Mouse (Mus musculus) brain, adult 2 months (tissue): ENCODE results near the gene Copg2.
"Not testable (repeated sequence)": the region's sequence is repeated elsewhere in the genome, so short reads cannot be mapped to it uniquely, and the experiment has no call there.

Source experiments
- DNase-seq: peaks from one replicate; pipeline ENCODE4 v3.0.0; 2011; ENCODE audit warnings: low read depth, low spot score

Gene Copg2

DNA sequence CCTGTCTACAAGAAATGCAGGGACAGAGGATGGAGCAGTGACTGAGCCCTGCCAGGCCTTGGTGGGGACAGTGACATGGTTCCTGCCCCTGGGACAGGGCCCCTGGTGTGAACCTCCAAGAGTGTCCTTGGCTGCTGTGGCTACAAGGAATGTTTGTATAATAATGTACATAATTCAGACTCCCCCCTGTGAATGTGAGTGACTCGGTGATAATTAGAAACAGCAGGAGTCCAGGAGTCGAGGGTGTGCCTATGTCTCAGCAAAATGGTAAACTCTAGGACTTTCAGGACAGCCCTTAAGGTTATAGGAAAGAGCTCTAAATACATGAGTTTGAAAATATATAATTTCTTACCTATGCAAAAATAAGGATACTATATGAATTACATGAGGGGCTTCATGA lies 64.4 kb downstream of the Copg2 start:
- no peak for DNase-seq

DNA sequence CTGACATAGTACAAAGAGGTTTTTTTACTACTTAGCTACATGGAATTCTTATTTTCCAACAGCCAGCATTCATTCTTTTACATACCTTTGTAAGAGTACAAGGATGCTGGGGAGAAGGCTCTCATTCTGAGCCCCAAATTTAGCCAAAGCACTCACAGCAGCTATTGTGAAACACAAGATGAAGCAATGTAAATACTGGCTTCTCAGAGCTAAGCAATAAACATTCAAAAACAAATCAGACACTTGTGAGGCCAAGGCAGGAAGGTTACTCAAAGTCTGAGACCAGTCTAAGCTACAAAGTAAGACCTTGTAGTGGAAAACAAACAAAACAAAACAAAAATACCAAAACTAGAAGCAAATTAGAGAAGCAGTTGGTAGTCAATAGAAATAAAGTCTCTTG lies 83.0 kb downstream of the Copg2 start:
- no peak for DNase-seq

DNA sequence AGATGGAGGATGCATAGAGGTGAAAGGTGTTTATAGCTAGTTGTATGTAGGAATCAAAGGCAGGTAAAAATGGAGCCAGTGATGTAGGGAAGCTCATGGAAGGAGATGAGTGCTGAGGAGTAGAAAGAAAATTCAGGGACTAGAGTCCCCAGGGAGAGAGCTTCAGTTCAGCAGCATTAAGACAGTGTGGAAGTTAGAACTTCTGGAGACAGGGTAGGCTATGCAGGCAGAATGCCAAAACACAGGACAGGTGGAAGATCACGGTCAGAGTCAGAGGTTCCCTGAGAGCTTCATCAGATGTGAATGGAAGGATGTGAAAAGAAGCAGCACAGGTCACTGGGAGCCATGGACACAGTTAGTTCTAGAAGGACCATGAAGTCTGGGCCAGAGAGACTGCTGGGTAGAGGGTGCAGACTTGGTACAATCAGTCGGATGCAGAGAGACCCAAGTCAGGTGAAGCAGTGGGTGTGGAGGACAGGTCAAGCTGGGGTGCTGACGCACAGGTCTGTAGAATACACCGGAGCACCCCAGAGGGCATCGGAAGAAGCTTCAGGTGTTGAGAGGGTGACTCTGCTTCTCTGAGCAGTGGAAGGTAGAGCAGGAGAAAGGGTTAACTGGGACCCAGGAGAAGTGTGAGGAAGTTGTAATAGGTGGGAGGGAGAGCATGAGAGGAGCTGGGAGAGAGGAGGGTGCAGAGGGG lies 91.4 kb downstream of the Copg2 start:
- DNase-seq: no peak

DNA sequence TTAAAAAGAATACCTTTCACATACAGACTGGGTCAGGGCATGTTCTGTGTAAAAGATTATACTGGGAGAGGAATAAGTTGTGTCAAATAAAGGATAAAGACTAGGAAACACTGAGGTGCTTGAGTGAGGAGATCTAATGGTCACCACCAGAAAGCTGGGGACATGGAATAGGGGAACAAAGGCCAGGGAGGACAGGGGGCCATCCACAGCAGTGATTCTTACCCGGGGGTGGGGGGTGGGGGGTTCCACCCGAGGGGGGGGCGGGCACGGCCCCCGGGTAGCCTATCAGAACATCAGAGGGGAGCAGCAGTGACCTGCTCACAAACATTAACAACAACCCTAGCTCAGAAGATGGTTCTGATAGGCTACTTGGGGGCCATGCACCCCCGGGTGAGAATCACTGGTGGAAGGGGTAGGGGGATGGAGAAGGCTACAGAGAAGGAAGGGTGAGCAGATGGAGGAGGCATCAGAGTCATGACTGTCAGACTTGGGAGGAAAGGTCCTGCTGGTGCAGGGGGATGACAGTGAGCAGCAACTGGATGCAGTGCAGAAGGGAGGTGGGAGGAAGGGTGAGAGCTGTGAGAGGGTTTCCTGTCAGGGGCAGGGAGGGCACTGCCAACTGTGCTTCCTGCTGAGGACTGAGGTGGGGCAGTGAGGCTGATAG lies 92.1 kb downstream of the Copg2 start:
- DNase-seq: peak; percentile 29

DNA sequence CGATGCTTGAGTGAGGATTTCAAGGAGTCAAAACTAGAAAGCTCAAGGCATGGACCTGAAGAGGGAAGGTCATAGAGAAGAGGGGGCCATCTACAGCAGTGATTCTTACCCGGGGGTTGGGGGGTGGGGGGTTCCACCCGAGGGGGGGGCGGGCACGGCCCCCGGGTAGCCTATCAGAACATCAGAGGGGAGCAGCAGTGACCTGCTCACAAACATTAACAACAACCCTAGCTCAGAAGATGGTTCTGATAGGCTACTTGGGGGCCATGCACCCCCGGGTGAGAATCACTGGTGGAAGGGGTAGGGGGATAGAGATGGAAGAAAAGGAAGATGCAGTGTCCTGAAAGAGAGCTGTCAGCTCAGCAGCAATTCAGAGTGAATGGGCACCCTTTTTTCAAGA lies 93.7 kb downstream of the Copg2 start:
- not testable (repeated sequence) for DNase-seq

DNA sequence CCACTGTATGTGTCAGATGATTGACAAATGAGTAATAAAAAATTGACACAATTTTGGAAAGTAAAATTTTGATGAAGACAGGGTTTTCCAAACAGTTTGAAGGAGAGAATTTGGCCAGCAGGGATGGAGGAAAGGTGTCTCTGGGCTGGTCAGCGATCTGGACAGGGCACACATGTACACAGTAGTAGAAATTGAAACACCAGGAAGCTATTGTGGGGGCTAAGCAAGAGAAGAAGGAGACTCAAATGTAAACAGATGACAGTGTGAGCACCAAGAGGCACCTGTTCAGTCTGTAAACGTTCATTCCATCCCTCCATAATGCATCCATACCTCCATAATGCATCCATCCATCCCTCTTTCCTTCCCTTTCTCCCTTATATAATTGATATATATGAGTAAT lies 145.4 kb downstream of the Copg2 start:
- DNase-seq: no peak

DNA sequence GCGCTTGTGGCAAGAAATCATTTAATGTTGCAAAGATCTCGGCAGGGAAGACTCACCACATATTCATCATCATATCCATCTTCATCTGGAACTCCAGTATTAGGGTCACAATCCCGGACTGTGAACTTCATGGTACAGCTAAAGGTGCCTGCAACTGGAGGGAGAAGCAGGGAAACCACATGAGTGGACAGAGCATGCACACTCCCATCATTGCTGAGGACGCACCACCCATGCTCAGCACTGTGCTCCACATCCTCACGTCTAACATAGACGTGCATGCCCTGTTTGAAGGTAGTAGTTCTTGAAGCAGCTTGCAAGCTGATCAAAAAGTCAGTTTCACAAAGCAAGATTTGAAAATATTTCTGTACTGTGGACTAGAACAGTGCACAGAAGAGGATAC lies 146.1 kb downstream of the Copg2 start:
- no peak for DNase-seq

DNA sequence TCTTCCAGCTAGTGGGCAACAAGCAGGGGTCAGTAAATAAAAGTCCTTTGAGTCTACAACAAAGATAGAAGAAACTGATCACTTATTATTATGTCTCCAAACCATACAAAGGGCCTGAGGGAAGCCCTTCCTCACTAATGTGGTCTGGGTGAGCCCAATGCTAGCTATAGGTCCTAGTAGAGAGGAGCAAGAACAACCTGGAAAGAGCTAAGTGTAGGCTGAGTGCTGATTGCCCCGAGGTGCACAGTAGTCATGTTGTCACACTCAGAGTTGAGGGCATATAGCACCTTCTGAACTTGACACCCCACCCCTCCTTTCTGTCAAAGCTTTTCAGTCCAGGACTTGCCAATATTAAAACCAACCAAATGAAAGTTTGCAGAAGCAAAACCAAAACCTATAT lies 146.7 kb downstream of the Copg2 start:
- no peak for DNase-seq

DNA sequence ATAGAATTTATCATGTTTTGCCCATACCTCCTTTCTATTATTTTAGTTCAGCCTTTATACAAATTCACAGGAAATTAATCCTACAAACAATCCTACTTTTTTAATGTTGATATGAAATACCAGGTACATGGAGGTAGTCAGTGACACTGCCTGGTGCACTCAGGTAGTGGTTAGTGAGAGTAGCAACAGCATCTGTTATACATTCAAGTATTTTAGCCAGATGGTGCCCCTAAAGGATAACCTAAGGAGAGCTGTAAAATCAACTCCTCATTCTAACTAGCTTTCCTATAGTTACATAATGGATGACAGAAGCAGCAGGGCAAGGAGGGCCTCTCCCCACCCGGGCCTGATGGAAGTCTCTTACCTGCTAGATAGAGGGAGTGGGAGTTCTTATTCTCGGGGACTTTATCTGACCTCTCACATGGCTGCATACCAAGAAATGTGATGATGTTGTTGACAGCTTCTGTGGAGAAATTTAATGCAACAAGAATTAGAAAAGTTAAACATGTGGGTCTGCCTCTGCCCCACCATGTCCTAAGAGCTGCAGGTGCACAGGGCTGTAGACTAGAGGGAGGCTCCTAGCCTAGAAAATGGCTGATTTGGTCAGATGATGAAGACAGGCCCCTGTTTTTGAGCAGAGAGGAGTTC lies 147.4 kb downstream of the Copg2 start:
- no peak for DNase-seq

DNA sequence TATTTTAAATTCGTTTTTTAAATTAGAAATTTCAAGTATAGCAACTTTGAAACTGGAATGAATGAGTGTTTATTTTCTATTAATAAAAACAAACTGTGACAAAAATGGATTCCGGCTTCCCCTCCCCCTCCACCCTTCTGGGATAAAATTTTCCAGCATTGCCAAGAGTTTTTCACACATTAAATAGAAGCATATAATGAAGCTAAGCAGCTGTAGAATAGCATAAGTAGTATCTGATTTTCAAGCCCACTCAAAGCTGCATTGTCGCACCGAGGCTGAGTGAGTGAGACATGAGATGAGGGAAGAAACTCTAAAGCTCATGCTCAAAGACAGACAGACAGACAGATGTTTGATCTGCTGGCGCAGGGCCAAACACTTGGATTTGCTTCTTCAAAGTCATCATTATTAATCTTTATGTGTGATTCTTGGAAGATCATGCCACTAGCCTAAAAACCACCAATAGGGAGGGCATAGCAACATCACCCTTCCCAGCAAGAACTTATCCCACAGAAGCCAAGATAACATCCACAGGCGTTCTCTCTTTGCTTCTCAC lies 148.2 kb downstream of the Copg2 start:
- peak; percentile 45 for DNase-seq

DNA sequence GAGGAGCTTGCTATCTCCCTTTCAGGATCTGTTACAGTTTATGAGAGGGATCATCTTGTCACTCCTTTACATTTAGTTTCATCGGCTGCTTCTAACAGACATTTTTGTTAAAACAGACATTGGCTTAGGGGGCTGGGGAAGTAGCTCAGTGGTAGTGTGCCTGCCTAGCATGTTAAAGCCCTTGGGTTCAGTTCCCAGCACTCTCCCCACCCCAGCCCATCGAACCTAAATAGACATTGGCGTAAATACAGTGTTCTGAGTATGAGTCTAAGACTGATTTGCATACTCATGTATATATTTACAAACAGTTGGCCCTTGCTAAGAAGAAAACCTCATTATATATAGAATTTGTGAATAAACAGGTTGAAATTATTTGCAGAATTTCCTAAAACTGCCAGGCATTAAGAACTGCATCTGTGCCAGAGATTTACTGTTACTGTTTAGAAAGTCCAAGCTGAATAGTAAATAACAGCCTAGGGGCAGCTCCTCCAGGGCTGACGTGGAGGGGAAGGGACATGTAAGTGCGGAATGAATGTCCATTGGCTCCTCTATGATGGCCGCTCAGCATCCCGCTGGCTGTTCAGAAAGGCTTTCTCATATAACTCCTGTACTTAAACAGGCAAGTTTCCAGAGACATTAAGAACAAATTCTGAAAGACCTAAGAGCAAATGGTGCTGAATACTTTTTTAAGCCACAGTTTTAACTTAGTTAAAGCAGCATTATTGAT lies 148.8 kb downstream of the Copg2 start:
- no peak for DNase-seq

DNA sequence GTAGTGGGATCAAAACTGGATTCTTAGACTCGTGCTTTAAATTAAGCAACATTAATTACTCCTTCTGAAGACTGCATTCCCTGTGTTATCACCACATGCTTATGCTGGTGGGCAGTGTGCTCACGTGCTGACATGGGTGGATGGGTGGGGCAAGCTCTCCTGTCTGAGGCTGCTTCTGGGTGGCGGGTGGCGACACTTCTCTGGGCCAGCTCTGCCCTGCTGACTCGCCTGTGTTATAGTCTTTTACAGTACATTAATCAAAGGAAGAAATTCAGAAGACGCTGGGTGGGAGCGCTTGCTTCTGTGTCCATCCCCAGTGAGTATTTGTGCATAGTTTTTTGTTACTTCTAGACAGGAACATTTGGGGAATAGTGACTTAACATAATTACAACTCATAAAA lies 151.0 kb downstream of the Copg2 start:
- no peak for DNase-seq

DNA sequence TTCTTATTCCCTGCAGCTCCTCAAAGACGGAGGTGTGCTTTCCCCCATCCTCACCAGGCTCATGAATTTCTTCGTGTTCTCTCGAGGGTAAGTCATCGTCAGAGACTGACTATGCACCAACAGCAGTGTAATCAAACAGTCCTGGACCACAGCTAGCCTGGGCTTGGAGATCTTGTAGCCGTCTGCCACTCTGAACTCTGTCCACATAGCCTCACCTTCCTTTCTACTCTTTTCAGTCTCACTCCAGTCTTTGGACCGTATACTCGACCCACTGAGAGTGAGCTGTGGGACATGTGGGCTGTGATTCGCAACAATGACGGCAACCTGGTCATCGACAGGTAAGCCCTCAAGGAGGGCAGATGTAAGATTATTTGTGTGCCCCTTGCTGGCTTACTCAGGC lies 151.7 kb downstream of the Copg2 start:
- DNase-seq: no peak

DNA sequence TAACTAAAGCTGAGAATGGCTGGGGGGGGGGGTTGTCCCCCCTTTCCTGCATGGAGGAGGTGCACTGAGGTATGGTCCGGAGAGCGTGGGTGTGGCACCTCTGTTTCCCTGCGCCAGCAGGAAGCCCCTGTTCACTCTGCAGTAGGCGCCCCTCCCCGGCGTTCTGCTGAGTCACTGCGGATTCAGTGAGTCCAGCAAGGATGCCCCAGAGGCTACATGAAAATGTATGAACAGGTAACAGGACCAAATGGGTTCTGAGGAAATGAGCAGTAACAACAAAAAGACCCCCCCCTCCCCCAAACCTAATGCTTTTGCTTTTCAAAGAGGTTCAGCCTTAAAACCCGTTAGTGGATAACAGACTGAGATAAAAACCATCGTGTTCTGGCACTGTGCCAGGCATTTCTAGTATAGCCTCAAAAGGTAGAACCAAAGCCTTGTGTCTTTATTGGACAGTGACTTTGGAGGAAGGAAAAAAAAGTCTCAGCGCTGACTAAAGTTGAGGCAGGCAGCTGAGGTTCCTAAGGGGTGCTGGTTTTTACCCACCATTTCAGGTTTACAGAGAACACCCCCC lies 157.3 kb downstream of the Copg2 start:
- peak; percentile 64 for DNase-seq

DNA sequence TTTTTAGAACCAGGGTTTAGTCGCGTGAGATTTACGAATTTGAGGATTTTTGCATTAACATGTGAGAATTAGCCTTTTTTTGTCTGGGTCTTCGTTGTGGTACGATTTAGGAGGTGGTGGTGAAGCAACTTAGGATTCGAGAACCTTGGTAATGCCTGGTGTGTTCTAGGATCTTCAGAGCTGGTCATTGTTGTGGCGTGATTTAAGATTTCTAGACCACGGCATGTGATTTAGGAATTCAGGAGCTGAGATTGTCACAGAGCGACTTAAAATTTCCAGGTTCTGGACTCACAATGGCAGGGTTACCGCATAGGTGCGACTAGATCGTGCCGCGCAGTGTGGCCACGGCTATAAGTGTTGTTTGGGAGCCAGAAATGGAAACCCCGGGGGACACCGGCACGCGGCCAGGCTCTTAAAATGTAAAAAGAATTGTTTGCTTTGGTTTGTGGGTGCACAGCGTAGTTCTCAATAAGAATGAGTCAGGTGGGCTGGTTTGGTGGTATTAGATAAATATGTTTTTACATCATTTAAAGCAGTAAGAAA lies 158.1 kb downstream of the Copg2 start:
- DNase-seq: peak; percentile 29

DNA sequence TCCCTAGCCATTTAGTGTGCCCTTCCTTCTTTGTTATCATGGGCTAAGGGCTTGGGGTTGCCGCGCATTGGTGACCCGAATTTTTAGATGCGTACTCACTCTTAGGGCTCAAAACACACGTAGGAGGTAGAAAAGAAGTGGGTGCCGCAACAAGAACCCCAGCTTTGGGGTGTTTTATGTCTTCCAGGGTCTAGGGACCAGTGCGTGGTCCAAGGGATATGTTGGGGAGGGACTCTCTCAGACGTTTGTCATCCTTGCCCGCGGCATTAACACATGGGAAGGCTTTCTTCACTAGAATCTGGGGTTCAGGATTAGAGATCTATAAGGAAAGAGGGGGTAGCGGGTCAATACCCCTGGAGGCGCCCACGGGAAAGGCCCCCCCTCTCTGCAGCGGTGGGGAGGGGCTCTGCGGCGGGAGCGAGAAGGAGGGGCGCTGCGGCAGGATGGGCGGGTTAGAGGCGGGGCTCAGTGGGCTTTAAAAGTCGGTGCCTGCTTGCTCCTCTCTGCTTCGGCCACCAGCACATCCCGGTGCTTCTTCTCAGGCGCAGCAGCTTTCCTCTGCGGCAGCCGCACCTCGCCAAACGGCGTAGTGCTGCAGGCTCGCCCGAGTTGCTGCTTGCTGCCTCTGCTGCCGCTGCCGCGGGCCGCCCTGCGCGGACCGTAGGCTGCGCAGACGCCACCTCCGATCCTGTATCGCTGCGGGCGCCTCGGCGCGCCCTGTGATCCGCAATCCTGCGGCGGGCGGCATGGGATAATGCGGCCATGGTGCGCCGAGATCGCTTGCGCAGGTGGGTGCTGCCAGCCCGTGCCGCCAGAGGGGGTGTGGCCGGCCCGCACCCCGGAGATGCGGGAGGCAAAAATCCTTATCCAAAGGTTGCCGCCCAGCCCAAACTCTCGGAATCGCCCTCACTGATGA lies 158.8 kb downstream of the Copg2 start:
- DNase-seq: peak; percentile 91

DNA sequence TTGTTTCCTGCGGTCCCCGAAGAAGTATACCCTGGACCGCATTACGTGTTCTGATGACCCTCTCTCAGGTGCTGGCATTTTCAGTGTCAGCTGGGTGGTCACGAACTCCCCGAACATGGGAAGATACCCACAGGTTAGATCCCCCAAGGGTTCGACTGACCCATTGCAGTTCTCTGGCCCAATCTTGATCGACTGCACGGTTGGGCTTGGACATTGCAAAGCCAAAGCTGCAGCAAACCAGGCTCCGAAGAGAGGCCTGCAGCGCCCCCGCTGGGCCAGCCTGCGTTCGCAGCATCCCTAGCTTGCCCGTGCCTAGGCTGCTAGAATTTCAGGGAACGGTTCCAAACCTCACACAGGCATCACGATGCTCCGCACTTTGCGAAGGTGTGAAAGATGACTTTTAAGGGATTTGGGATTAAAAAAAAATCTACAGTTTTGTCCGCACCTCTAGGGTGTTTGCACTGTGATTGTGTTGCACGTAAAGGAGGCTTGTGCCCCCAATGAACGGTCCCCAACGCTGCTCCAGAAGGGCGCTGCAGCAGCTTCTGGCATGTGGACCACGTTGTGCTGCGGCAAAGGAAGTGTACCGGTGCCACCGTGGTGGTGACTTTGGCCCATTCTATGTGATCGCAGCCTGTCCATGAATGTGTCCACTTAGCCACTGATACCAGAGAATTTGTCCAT lies 159.6 kb downstream of the Copg2 start:
- DNase-seq: peak; percentile 94

DNA sequence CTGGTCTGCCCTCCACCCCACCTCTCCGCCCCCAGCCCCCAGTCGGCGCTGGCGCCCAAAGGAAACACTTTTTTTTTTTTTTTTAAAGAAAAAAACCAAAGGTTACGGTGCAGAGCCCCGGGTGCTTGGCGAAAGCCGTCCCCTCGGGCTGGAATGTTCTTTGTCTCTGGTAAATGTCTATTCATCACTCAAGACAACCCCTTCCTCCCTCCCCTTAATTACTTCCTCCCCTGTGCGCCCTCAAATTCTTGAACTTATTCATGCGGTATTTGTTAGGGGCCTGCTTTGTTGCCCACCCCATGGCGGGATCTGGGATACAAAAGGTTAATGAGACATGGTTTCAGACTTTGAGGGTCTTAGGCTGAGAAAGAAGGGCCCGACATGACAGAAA lies 160.2 kb downstream of the Copg2 start:
- DNase-seq: no peak

DNA sequence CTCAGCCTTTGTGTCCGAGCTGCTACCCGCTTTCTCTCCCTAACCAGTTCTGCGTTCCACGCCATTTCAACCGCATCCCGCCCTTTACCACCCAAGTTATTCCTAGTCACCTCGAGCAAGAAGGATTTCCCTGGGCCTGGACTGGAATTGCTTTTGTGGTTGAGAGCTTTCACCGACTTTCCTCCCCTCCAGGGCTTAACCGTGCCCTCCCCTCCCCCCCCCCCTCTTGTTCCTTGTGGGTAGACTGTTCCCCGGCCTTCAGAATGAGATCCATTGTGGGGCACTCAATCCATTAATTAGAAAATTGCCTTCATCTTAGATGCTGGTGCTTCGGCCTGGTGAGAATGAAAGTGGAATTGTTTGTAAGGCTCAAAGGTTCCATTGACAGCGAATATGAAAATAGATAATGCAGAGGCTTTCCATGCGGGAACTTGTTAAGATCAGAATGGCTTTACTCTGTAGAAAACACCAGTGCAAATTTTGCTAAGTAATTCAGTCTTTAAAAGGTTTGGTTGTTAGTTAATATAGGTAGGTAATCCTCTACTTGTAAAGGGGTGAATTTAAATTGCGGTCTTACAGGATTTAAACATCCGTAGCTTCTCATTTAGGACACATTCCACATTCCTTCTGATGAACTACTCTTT lies 160.7 kb downstream of the Copg2 start:
- peak; percentile 33 for DNase-seq
